Mouse (Mus musculus): ENCODE measurements at regions not wholly inside any gene's neighbourhood (a gene's known extent, or its start where the extent isn't known, plus 50 kb on each side); places are given as distances from the start of the nearest gene placed in this dataset.
A peak's percentile ranks its signal among the peaks of the same experiment; 100 is the strongest.

DNA sequence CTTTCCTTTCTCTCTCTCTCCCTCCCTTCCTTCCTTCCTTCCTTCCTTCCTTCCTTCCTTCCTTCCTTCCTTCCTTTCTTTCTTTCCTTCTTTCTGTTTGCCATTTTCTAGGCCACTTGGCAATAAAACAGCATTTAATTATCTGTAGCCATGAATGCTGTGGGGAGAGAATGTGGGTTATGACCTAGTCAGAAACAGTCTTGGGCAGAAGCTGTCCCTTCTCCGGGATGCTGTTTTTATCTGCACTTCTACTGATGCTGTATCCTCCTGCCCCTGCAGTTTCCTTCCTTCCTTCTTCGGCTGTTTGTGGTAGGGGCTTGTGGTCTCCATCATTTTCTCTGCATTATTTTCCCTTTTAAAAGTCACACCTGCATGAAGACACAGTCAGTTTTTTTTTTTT is 272.3 kb upstream of the Sox2 start:
- DNase-seq (ENCODE audit: low spot score in 2 of 2) = no peak

- DNase-seq (ENCODE audit: low spot score in 2 of 2) = no peak
Measured at GRCm38 (mm10) chr3:34377329-34377728, 272.9 kb upstream of the Sox2 start.

DNA sequence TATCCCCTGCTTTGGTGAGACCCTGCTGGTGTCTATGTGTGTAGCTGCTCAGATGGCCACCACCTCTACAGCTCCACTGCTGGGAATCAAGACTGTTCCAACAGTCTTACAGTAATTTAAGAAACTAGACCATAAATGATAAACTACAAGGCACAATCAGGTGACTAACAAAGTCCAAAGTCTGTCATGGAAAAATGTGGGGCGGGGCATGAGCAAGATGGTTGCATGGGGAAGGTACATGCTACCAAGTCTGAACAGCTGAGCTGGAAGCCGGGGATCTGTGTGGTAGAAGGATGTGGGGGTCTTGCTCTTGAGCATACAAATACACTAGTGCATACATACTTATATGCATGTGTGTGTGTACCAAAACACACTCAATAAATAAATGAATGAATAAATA is 278.8 kb upstream of the Sox2 start:
- DNase-seq (ENCODE audit: low spot score in 2 of 2) = no peak

- no peak for DNase-seq (ENCODE audit: low spot score in 2 of 2)
Measured at GRCm38 (mm10) chr3:34338100-34338499, 257.0 kb upstream of the Dnajc19 start.

DNA sequence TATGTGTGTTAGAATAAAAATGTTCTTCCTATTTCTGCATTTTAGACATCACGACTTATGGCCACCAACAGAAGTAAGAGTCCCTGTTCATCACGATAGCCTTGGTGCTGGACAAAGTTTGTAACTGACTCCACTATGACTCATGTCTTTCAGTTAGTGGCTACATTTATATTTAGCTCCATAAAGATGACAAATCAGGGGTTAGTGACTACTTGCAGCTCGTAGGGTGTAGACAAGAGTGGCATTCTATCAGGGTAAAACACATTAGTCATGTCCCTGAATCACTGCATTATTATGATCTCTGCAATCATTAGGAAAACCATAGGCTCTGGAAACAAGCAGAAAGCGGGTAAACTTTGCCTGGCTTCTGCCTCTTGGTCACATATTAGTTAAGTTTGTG is 252.4 kb upstream of the Dnajc19 start:
- DNase-seq (ENCODE audit: low spot score in 2 of 2) = no peak

DNA sequence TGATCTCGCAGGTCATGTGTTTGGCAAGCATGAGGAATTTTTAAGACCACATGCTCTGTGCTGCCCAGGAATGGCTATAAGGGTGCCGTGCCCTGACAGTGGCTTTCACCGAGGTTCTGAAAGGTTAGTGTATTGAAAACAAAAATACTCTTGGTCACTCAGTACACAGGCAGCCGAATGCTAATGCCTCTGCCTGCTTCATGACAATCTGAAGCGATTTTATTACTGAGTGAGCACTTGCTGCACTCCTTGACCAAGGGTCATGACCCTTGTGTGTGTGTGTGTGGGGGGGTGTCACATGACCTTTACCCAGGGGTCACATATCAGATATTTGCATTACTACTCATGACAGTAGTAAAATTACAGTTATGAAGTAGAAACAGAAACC is 250.8 kb upstream of the Dnajc19 start:
- no peak for DNase-seq (ENCODE audit: low spot score in 2 of 2)

- no peak for DNase-seq (ENCODE audit: low spot score in 2 of 2)
Measured at GRCm38 (mm10) chr3:34330970-34331888, 250.1 kb upstream of the Dnajc19 start.

DNA sequence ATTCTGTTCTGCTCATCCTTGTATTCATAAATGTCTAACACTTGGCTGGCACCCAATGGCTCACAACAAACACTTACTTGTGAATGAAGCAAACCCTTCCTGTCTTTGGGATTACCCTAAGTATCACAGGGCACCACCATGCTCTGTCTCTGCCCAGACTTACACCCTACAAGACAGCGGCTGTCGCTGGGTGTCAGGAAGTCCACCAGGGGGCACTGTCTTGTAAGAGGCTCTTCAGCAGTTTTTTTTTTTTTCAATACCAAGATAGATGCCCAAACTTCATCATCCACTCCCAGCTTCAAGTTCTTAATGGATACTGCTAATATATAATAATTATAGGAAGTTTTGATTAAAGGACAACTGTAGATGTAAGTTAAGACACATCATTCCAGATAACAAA is 247.7 kb upstream of the Dnajc19 start:
- DNase-seq (ENCODE audit: low spot score in 2 of 2) = peak in 1 of 2 experiments; percentile 60

GRCm38 (mm10) chr3:34325669-34326068 is 244.5 kb upstream of the Dnajc19 start:
- no peak for DNase-seq (ENCODE audit: low spot score in 2 of 2)

DNA sequence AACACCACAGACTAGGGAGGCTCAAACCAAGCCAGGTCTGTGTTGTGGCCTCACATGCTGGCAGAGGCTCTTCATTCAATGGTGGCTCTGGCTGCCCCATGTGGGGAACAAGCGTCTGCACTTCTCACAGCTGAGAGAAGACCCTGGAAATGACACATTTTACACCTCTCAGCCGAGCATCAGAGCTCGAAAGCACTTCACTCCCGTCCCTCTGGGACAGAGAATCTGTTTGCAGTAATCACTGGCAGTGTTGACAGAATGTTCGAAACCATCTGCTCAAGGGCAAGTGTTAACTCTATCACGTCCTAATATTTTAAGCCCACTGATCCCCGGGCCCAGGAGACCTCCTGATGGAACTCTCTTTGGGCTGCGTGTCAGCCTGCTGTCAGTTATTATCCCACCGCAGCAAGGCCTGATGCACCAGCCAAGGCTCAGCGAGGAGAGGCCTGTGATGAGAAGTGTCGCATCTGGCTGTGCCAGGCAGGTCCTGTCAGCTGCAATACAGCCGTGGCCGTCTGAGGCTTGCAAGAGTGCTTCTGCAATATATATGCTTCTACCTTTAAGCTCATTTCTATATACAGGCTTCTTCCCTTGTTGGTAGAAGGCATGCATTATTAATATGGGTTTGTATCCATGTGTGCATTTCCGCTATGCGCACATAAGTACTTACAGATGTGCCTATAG is 241.5 kb upstream of the Dnajc19 start:
- no peak for DNase-seq (ENCODE audit: low spot score in 2 of 2)

DNA sequence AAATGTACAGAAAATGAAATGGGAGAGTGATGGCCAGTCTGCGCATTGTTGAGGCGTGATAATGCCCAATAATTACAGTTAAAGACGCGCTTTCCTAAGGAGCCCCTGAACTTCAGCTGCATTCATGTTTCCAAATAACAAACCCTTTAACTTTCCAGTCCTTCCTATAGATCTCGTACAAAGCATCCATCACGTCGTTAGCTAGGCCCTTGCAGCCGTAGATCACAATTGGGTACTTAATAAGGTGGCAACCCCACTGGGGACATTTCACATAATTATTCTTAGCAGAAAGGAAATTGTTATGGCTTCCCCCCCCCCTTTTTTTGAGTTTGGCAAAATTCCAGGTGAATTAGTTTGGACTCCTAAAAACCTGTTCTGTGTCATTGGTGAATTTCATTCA is 233.7 kb upstream of the Dnajc19 start:
- no peak for DNase-seq (ENCODE audit: low spot score in 2 of 2)

GRCm38 (mm10) chr3:34314393-34314792 is 233.3 kb upstream of the Dnajc19 start:
- DNase-seq (ENCODE audit: low spot score in 2 of 2) = no peak

DNA sequence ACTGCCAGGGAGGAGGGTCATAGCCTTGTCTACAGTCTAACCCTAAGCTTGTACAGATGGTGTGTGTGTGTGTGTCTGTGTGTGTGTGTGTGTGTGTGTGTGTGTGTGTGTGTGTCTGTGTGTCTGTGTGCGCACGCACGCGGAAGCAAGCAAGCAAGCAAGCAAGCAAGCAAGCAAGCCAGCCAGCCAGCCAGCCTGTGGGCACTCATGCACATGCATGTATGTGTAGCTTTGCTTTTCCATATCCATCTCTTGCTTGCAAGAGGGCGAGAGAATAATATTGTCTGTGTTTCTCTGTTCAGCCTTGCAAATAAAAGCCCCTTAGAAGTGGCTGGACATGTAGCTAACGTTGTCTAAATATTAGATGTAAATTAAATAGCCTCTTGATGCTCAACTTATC is 230.8 kb upstream of the Dnajc19 start:
- DNase-seq (ENCODE audit: low spot score in 2 of 2) = no peak

GRCm38 (mm10) chr3:34299637-34300036 is 218.5 kb upstream of the Dnajc19 start:
- DNase-seq (ENCODE audit: low spot score in 2 of 2) = no peak

- peak in 1 of 2 experiments; percentile 18 for DNase-seq (ENCODE audit: low spot score in 2 of 2)
Measured at GRCm38 (mm10) chr3:34287836-34288235, 206.7 kb upstream of the Dnajc19 start.

- DNase-seq (ENCODE audit: low spot score in 2 of 2) = no peak
Measured at GRCm38 (mm10) chr3:34270154-34270553, 189.0 kb upstream of the Dnajc19 start.

- DNase-seq (ENCODE audit: low spot score in 2 of 2) = no peak
Measured at GRCm38 (mm10) chr3:34266462-34266861, 185.3 kb upstream of the Dnajc19 start.

GRCm38 (mm10) chr3:34264811-34265210 is 183.7 kb upstream of the Dnajc19 start:
- no peak for DNase-seq (ENCODE audit: low spot score in 2 of 2)

- DNase-seq (ENCODE audit: low spot score in 2 of 2) = no peak
Measured at GRCm38 (mm10) chr3:34252730-34253337, 171.7 kb upstream of the Dnajc19 start.

DNA sequence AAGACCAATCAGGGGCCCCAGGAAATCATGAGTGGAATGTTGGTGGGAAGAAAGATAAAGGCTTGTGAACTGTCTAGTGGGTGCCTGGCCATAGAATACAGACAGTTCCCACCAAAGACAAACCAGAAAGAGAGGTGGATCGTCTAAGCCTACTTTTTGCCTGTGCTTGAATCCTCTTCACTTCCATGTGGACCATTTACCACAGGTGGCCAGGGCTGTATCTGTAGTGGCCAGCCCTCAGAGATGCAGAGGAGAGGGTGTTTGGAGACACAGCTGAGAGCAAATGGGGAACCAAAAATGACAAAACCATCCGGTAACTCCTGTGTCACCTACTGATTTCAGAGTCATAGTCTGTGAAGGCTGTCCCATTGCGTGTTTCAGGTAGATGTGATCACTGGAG is 161.0 kb upstream of the Dnajc19 start:
- DNase-seq (ENCODE audit: low spot score in 2 of 2) = no peak

DNA sequence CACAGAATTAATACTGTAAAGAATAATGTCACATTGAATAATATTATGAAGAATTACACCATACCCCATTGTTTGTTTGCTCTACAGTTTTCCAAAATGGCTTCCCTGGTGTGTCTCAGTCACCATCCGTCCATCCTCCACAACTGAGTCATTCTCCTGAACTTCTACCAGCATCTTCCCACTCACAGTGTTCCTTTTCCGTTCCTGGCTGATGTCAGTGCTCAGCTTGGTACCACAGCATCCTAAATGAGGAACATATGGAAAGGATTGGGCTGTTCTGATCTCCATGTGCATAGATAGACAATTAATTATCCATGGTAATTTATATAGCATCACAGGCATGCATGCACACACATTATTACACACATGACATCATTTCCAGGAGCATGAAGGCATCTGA is 158.9 kb upstream of the Dnajc19 start:
- no peak for DNase-seq (ENCODE audit: low spot score in 2 of 2)

DNA sequence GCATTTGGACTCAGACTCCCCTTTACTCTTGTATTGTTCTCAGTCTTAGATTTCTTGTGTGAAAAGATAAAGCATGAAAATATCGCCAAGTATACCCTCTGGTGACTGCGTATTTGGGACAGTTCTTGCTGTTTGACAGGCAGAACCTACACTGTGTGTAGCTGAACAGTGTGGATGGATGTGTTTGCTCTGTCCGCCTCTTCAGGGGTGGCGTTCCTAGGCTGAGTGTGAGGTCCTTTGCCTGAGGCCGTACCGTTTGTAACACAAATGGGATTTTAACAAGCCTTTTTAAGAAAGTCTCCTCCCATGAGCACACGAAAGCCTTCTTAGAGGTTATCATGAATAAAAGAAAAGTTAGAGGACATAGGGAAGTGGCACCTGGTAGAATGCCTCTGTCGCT is 153.3 kb upstream of the Dnajc19 start:
- no peak for DNase-seq (ENCODE audit: low spot score in 2 of 2)
